Mouse (Mus musculus): ENCODE measurements around the gene Atp2a3.

Atp2a3 gene

GRCm38 (mm10) chr11:73006377-73006776 lies 45.4 kb downstream of the Atp2a3 start:
- peak; percentile 89 for DNase-seq (ENCODE audit: low read depth)

GRCm38 (mm10) chr11:73007113-73007512 lies 46.1 kb downstream of the Atp2a3 start:
- DNase-seq (ENCODE audit: low read depth) = no peak

- DNase-seq (ENCODE audit: low read depth) = peak; percentile 77
Observed at GRCm38 (mm10) chr11:73007698-73008481, 46.9 kb downstream of the Atp2a3 start.

- no peak for DNase-seq (ENCODE audit: low read depth)
Observed at GRCm38 (mm10) chr11:73008826-73009225, 47.9 kb downstream of the Atp2a3 start.

- DNase-seq (ENCODE audit: low read depth) = no peak
Observed at GRCm38 (mm10) chr11:73009531-73010274, 48.7 kb downstream of the Atp2a3 start.

GRCm38 (mm10) chr11:73013981-73014380 lies 53.0 kb downstream of the Atp2a3 start:
- DNase-seq (ENCODE audit: low read depth) = no peak

GRCm38 (mm10) chr11:73014831-73015344 lies 53.9 kb downstream of the Atp2a3 start:
- no peak for DNase-seq (ENCODE audit: low read depth)

GRCm38 (mm10) chr11:73015391-73016102 lies 54.6 kb downstream of the Atp2a3 start:
- no peak for DNase-seq (ENCODE audit: low read depth)

- no peak for DNase-seq (ENCODE audit: low read depth)
Observed at GRCm38 (mm10) chr11:73016103-73016420, 55.1 kb downstream of the Atp2a3 start.

- DNase-seq (ENCODE audit: low read depth) = peak; percentile 96
Observed at GRCm38 (mm10) chr11:73018471-73019146, 57.6 kb downstream of the Atp2a3 start, which contains the start of gene Camkk1. Gene Camkk1 (plus strand): TSS chr11:73019008.

- DNase-seq (ENCODE audit: low read depth) = peak; percentile 92
Observed at GRCm38 (mm10) chr11:73019147-73019795, 58.3 kb downstream of the Atp2a3 start.

GRCm38 (mm10) chr11:73020953-73021800 lies 60.2 kb downstream of the Atp2a3 start:
- DNase-seq (ENCODE audit: low read depth) = no peak

- DNase-seq (ENCODE audit: low read depth) = no peak
Observed at GRCm38 (mm10) chr11:73023099-73023498, 62.1 kb downstream of the Atp2a3 start.

- no peak for DNase-seq (ENCODE audit: low read depth)
Observed at GRCm38 (mm10) chr11:73023827-73024226, 62.9 kb downstream of the Atp2a3 start.

GRCm38 (mm10) chr11:73024236-73024904 lies 63.4 kb downstream of the Atp2a3 start:
- peak; percentile 56 for DNase-seq (ENCODE audit: low read depth)

- no peak for DNase-seq (ENCODE audit: low read depth)
Observed at GRCm38 (mm10) chr11:73026961-73027360, 66.0 kb downstream of the Atp2a3 start.

GRCm38 (mm10) chr11:73030821-73031498 lies 70.0 kb downstream of the Atp2a3 start:
- DNase-seq (ENCODE audit: low read depth) = peak; percentile 87

- DNase-seq (ENCODE audit: low read depth) = no peak
Observed at GRCm38 (mm10) chr11:73031536-73031935, 70.6 kb downstream of the Atp2a3 start.

GRCm38 (mm10) chr11:73036077-73036476 lies 75.1 kb downstream of the Atp2a3 start:
- no peak for DNase-seq (ENCODE audit: low read depth)
